Mouse (Mus musculus) cerebellum, adult 2 months (tissue): Measurements from ENCODE around the gene Prg3. TPM values are rescaled to one million over a fixed set of nuclear protein-coding genes. Genes with fewer than 3 reads are reported as not detected.

Experiments
- DNase-seq, 2 experiments: peaks; one replicate each; pipeline ENCODE4 v3.0.0; 2021
- H3K27ac ChIP-seq: fragments of 200-500 bp; 2 replicates; pipeline ENCODE4 v1.5.1; 2012; ENCODE audit warnings: low read length, control low read depth, inconsistent platforms; ENCODE audit not compliant: insufficient read depth
- H3K27me3 ChIP-seq: fragments of 200-500 bp; 2 replicates; pipeline ENCODE4 v1.6.1; 2012; ENCODE audit warnings: inconsistent platforms, mild to moderate bottlenecking, low read length, moderate library complexity; ENCODE audit not compliant: control insufficient read depth, insufficient read depth
- H3K4me1 ChIP-seq: fragments of 200-500 bp; 2 replicates; pipeline ENCODE4 v1.6.1; 2011; ENCODE audit warnings: low read length; ENCODE audit not compliant: control insufficient read depth, insufficient read depth
- H3K4me3 ChIP-seq: fragments of 200-500 bp; replicated peaks from 2 replicates; pipeline ENCODE3; 2011; ENCODE audit warnings: mild to moderate bottlenecking, low read depth, low read length, control low read depth; ENCODE audit not compliant: insufficient read depth
- CTCF ChIP-seq: fragments of 200-500 bp; IDR thresholded peaks from 2 replicates; pipeline ENCODE4 v1.5.1; 2011; ENCODE audit warnings: low read depth, mild to moderate bottlenecking, control low read depth, low read length, moderate library complexity, borderline replicate concordance; ENCODE audit not compliant: insufficient read depth
- POLR2A ChIP-seq: fragments of 200-500 bp; IDR thresholded peaks from 2 replicates; pipeline ENCODE4 v1.6.1; 2011; ENCODE audit warnings: low read length, control low read depth, borderline replicate concordance; ENCODE audit not compliant: insufficient read depth
- WGBS: fragments of 180-500 bp; shearing (Covaris S2); methylation state at CpG from one replicate; pipeline ENCODE4 v1.1.7; 2018; 5-methylcytosine and 5-hydroxymethylcytosine counted together
- polyA plus RNA-seq: library from polyadenylated mRNA; depleted of rRNA; stranded (reverse); fragments of >200 nt; gene quantifications from 2 replicates; pipeline ENCODE4 v1.2.3, GENCODE M21; 2012

The Prg3 gene
- polyA plus RNA-seq, 1 experiment: not detected

DNA sequence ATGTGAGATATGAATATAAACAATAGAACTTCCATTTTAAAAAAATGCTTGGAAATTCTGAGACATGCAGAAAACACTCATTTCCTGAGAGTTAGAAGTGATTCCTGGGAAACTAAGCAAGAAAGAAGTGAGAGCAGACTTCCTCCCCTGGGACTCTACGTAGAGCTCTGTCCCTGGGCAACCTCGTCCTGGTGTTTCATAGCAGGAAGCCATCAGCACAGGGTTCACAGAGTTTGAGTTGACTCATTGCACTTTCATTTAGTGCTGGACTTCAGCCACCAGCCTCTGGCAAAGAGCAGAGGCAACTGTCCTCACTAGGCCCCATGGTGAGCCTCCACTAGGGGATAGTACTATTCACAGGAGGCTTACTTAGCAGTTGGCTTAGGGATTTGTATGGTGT is 26.7 kb upstream of the Prg3 start:
- no peak for DNase-seq
- Histone ChIP-seq H3K27me3 (no peaks in the 10 kb centered on the region), H3K27ac (no peak overlapping the region), H3K4me1 (no peaks in the 10 kb centered on the region), H3K4me3 (no peak overlapping the region)
- 39% methylated on average over 2 of the region's 2 CpGs for WGBS
- no peak for TF ChIP-seq POLR2A
- TF ChIP-seq CTCF: no peak

DNA sequence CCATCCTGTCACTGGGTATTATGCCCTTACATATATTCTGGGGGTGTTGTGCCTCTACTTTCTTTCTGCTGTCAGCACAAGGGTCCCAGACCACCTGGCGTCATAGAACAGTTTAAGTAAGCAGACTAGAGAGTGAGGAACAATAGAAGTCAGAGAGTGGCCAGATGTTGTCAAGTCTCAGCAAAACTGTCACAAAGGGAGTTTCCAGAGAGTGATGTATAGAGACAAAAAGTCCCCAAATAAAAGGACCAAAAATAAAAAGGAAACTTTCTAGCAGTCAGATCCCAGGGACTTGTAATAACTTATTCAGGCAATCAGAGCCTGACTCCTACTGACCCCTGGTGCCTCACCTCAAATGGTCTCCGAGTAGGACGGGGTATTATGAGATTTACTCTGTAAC is 26.1 kb upstream of the Prg3 start:
- no peak for TF ChIP-seq POLR2A
- no peak for TF ChIP-seq CTCF
- Histone ChIP-seq H3K4me1 (no peaks in the 10 kb centered on the region), H3K27ac (no peak overlapping the region), H3K4me3 (no peak overlapping the region), H3K27me3 (no peaks in the 10 kb centered on the region)
- DNase-seq: no peak
- WGBS: 87% methylated on average over 3 of the region's 3 CpGs

DNA sequence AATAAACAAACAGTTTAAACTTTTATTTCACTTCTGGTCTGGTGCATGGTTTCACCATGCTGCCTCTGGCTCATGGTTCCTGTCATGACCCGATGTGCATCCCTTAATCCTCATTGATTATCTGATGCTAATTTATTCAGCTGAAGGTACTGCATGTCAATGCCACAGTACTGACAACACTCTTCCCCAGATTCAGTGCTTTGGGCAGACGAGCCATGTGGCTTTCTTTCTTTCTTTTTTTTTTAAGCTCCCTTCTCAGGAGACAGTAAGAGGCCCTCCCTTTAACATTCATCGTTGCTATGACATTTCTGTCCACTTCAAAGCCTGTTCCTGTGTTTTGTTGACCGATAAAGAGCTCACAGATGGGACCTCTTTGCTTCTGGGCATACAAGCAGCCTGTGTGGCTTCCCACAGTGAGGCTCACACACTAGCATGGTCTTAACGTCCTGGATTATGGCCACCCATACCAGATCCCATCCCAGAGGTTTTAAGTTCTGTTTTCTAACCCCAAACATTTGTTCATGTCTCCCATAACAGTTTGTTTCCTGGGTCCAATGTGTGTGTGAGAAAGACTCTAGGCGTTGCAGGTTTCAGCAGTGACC is 25.0 kb upstream of the Prg3 start:
- Histone ChIP-seq H3K27ac (no peak overlapping the region), H3K4me3 (no peak overlapping the region), H3K4me1 (no peaks in the 10 kb centered on the region), H3K27me3 (no peaks in the 10 kb centered on the region)
- DNase-seq: no peak
- TF ChIP-seq CTCF (no peak), POLR2A (no peak)
- WGBS: 19% methylated on average over 6 of the region's 6 CpGs

DNA sequence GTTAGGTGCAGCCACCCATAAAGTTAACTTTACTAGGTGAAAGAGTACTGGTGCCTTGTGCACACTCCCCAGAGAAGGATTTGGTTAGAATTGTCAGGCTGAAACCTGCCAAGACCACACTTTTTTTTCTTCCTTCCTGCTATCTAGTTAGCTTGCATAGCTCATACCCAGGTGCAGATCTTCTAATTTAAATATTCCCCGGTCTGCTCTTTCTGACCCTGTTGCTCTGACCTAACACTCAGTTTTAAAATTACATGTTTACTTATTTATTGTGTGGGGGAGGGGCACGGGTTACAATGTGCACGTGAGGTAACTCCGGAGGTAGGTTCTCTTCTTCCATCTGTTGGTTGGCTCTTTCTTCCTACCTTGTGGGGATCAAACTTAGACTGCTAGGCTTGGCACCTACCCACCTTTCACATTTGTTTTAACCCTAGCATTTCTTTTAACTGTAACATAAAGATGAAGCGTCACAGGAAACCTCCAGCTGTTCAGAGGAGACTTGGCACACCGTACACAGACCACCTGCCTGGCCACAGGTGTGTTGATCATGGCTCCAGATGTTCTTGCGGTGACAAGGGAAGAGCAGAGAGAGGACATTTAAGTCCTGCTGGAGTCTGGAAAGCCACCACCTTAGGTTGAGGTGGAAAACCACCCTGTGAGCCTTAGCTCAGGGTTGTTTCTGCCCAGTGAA is 23.8 kb upstream of the Prg3 start:
- no peak overlapping the region for H3K27ac ChIP-seq
- TF ChIP-seq CTCF (no peak), POLR2A (no peak)
- no peak for DNase-seq
- no peak overlapping the region for H3K4me3 ChIP-seq
- no peaks in the 10 kb centered on the region for H3K27me3 ChIP-seq
- 82% methylated on average over 7 of the region's 7 CpGs for WGBS
- H3K4me1 ChIP-seq: no peaks in the 10 kb centered on the region

DNA sequence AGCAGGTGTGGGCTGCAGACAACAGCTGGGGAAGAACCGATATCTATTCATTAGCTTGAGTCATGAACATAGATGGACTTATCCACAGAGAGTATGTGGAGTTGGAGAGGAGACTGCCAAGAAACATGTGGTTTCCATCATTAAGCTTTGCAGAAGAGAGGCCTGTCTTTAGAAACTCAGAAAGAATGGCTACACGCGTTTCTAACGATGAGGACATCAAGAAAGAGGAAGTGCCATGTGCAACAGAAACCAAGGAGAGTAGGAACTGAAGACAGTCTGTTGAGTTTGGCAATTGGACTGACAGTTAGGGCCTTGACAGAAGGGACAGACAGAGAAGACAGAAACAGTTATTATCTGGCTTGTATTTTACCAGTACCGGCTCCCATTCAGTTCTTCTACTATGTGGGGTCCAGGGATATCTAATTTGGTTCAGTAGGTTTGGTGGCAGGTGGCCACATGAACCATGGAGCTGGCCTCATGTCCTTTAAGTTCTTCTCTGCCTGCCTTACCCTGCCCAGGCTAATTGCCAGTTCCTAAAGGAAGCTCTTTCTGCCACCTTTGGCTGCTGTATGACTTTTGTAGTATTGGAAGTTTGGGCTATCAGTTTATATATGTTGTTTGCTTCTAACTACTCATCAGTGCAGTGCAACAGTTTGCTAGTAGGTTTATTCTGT is 20.6 kb upstream of the Prg3 start:
- Histone ChIP-seq H3K4me3 (no peak overlapping the region), H3K4me1 (no peaks in the 10 kb centered on the region), H3K27ac (no peak overlapping the region), H3K27me3 (no peaks in the 10 kb centered on the region)
- DNase-seq: no peak
- TF ChIP-seq POLR2A (no peak), CTCF (no peak)
- 85% methylated on average over 5 of the region's 5 CpGs for WGBS

DNA sequence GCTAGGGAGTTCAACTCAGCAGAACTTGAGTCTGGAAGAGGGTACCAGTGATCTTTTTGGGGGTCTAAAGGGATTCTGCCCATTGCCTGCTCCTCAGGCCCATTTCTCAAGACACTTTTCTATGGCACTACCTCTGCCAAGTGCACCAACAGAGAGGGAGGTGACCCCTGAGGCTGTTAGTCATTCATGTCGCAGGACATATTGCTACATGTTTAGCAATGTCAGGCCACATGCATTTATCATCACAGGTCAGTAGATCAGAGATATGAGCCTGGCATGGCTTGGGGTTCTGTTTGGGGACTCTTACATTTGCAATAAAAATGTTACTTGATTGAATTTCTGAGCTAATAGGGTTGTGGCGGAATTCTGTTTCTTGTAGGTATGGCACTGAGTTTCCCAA is 12.4 kb upstream of the Prg3 start:
- Histone ChIP-seq H3K27me3 (no peaks in the 10 kb centered on the region), H3K4me3 (no peak overlapping the region), H3K4me1 (no peaks in the 10 kb centered on the region), H3K27ac (no peak overlapping the region)
- TF ChIP-seq CTCF (no peak), POLR2A (no peak)
- DNase-seq: no peak
- WGBS: 98% methylated on average over 2 of the region's 2 CpGs

DNA sequence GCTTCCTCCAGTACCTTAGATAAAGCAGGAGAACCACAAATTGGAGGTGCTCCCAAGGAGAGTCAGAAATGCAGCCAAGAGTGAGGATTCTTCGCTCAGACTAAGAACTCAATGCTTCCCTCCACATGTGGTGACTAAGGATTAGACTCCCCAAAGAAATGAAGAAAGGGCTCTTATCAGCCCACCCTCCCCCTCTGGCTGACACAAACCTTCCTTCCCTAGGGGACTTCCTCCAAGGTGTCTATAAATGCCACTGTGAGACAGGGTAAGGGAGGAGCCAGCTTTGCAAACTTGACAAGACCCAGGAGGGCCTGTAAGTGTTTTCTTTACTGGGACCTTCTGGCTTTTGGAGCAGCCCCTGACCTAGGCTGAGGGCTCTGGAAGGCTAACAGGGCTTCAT is 7.8 kb upstream of the Prg3 start, which contains the start of gene Prg2:
Prg2 (plus strand) TSS at position 274 of the 400 bp plus-strand sequence.
- Histone ChIP-seq H3K4me3 (no peak within 1 kb of the TSS), H3K27ac (no peak within 1 kb of the TSS), H3K4me1 (no peaks in the 10 kb centered on the region), H3K27me3 (no peaks in the 10 kb centered on the region)
- DNase-seq: no peak
- WGBS: 43% methylated on average over 1 of the region's 1 CpGs
- TF ChIP-seq POLR2A (no peak), CTCF (no peak)

DNA sequence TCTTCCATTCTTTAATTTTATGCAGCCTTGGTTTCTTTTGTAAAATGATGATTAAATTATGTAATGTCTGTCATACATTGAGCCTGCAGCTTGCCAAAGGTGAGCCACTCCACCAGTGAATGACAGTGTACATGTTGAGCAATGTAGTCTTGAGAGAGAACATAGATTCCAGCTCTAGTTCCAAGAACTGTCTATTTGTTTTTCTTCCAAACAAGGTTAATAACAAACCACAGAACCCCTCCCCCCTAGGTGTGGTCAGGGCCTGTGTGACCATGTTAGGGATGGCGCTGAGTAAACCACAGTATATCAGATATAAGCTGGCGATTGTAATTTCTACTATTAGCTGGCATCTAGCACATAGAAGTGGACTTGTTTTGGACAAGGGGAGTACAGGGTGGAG is 8.4 kb downstream of the Prg3 start:
- no peak for DNase-seq
- H3K27me3 ChIP-seq: no peaks in the 10 kb centered on the region
- 97% methylated on average over 2 of the region's 2 CpGs for WGBS
- no peaks in the 10 kb centered on the region for H3K4me1 ChIP-seq
- TF ChIP-seq POLR2A (no peak), CTCF (no peak)
- no peak overlapping the region for H3K27ac ChIP-seq
- no peak overlapping the region for H3K4me3 ChIP-seq
